Mouse (Mus musculus) thymus, postnatal 10 days (tissue): Measurements from ENCODE around the gene Gm3415.
"Not testable (repeated sequence)": the region's sequence is repeated elsewhere in the genome, so short reads cannot be mapped to it uniquely, and the experiment has no call there.

ENCODE experiments used
- DNase-seq, 2 experiments: peaks; one replicate each; pipeline ENCODE4 v3.0.0; 2021; ENCODE audit warnings: low spot score in 2 of 2

The Gm3415 gene

GRCm38 (mm10) chr5:146555836-146556235, at the start of gene Gm3415:
Gene Gm3415 (plus strand): TSS chr5:146556136.
- not testable (repeated sequence) for DNase-seq

GRCm38 (mm10) chr5:146513823-146514222, 42.1 kb upstream of the Gm3415 start, which contains the start of gene Gm3402:
Gene Gm3402 (plus strand): TSS chr5:146514123.
- not testable (repeated sequence) for DNase-seq

GRCm38 (mm10) chr5:146525501-146525900, 30.4 kb upstream of the Gm3415 start, which contains the start of gene Gm3404:
Gene Gm3404 (plus strand): TSS chr5:146525801.
- not testable (repeated sequence) for DNase-seq

GRCm38 (mm10) chr5:146537347-146537746, 18.6 kb upstream of the Gm3415 start, which contains the start of gene Gm3409:
Gene Gm3409 (plus strand): TSS chr5:146537647.
- DNase-seq, result not testable (repeated sequence)

GRCm38 (mm10) chr5:146564259-146564658, 8.3 kb downstream of the Gm3415 start:
- no peak for DNase-seq

GRCm38 (mm10) chr5:146567054-146567453, 11.1 kb downstream of the Gm3415 start:
- DNase-seq, result peak; percentile 41 to 44

GRCm38 (mm10) chr5:146570179-146570578, 14.2 kb downstream of the Gm3415 start:
- DNase-seq, result not testable (repeated sequence)

GRCm38 (mm10) chr5:146571830-146572734, 16.1 kb downstream of the Gm3415 start:
- DNase-seq, result not testable (repeated sequence)

- DNase-seq, result not testable (repeated sequence)
These were observed 16.8 kb downstream of the Gm3415 start for GRCm38 (mm10) chr5:146572735-146573042.

- no peak for DNase-seq
These were observed 20.7 kb downstream of the Gm3415 start for GRCm38 (mm10) chr5:146576668-146577067.

GRCm38 (mm10) chr5:146584156-146584477, 28.2 kb downstream of the Gm3415 start:
- DNase-seq, result no peak

GRCm38 (mm10) chr5:146584478-146585306, 28.8 kb downstream of the Gm3415 start, which contains the start of gene Gpr12:
Gene Gpr12 (minus strand): TSS chr5:146585239.
- no peak for DNase-seq

- DNase-seq, result no peak
These were observed 29.3 kb downstream of the Gm3415 start for GRCm38 (mm10) chr5:146585307-146585651.

GRCm38 (mm10) chr5:146586357-146587070, 30.6 kb downstream of the Gm3415 start:
- no peak for DNase-seq

GRCm38 (mm10) chr5:146590987-146591386, 35.1 kb downstream of the Gm3415 start:
- no peak for DNase-seq

GRCm38 (mm10) chr5:146591636-146592035, 35.7 kb downstream of the Gm3415 start:
- no peak for DNase-seq

GRCm38 (mm10) chr5:146592580-146592979, 36.6 kb downstream of the Gm3415 start:
- DNase-seq, result no peak

- no peak for DNase-seq
These were observed 40.9 kb downstream of the Gm3415 start for GRCm38 (mm10) chr5:146596612-146597502.

GRCm38 (mm10) chr5:146597503-146597874, 41.6 kb downstream of the Gm3415 start:
- DNase-seq, result no peak

- DNase-seq, result no peak
These were observed 42.5 kb downstream of the Gm3415 start for GRCm38 (mm10) chr5:146598215-146599119.
